In the genomic region with DNA sequence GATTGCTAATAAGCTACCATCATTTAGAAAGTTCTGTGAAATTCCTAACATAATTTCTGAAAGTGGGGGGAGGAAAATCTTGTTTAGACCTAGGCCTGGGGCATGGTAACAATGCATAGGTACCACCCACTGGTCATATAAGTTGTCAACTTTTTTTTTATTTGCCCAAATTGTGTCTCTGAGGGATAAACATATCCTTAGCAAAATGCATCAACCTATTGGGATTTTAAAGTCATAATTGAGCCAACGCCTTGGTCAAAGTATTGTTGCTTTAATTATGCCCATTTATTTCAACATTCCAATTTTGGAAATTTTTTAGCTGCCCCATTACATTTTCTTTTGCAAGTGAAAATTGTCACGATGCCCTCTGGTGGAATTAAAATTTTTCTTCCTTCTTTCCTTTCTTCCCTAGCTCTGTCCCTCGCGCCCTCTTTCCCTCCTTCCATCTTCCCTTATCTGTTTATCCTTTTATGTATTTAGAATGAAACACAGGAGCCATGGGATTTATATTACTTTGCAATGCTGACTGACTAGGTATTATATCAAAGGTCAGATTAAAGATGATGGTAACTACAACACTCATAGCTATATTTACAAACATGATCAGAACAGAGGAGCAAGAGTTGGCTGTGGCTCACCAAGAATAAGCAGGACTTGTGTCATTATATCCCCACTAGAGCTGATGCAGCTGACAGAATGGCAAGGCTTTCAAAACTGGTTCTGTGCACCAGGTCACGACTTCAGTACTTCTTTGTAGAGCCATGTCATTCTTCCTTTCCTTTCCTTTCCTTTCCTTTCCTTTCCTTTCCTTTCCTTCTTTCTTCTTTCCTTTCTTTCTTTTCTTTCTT, we compare ENCODE assay signal across 9 mouse cellular contexts.
DNase-seq lines count a peak whose midpoint lies in the region; ATAC-seq lines count a peak whose summit lies in the region.
"Had no signal": no experiment of that assay in that cellular context is flagged by ENCODE, and none has a peak within 500 bp of the region (broad histone marks: within the 10 kb centered on the region; RNA-seq: fewer than 3 reads in every experiment).

No protein-coding gene starts in this region.

- DNase-seq in forebrain, embryonic 14.5 days (ENCODE audit: low spot score) = peak; percentile 39
- peak; percentile 30 to 36 for DNase-seq in left cerebral cortex, postnatal 14 days (ENCODE audit: low spot score in 2 of 2)
- DNase-seq in left cerebral cortex, adult 9 months (ENCODE audit: low spot score in 2 of 2) = no peak
- DNase-seq in 416B (ENCODE audit: low read depth) (peak; percentile 65), adipocyte (ENCODE audit: low spot score) (peak; percentile 67)
- no peak for DNase-seq in frontal cortex, postnatal 14 days (ENCODE audit: low spot score in 2 of 2)
- DNase-seq in layer of hippocampus, adult 11-12 months (ENCODE audit: low spot score) = no peak

- H3K36me3 ChIP-seq in forebrain, embryonic 14.5 days (ENCODE audit: control insufficient read depth, insufficient read depth, low read length) = no peaks in the 10 kb centered on the region
- H3K36me3 ChIP-seq in forebrain, embryonic 15.5 days = no peaks in the 10 kb centered on the region

- ATAC-seq in forebrain, embryonic 14.5 days = no peak
- no peak for ATAC-seq in forebrain, embryonic 15.5 days (replicated peaks)

- H3K4me1 ChIP-seq in forebrain, embryonic 14.5 days (ENCODE audit: control insufficient read depth, insufficient read depth, low read length) = peaks cover 4% of the 10 kb centered on the region; the same call in 1 of the 2 replicates
- H3K4me1 ChIP-seq in forebrain, embryonic 15.5 days = peaks cover 15% of the 10 kb centered on the region

- intact Hi-C loops in left cerebral cortex, postnatal 14 days (cut with DNase I) = loop anchor here (2.0 kb wide), 4 partner anchors 141 to 511 kb away; a partner anchor contains a TSS

- H3K27me3 ChIP-seq in forebrain, embryonic 14.5 days (replicated peaks; ENCODE audit: control insufficient read depth, insufficient read depth, low read length) = no peaks in the 10 kb centered on the region
- H3K27me3 ChIP-seq in forebrain, embryonic 15.5 days = no peaks in the 10 kb centered on the region

- H3K9ac ChIP-seq in forebrain, embryonic 14.5 days (ENCODE audit: low read length) = no peak overlapping the region
- no peak overlapping the region for H3K9ac ChIP-seq in forebrain, embryonic 15.5 days (replicated peaks)

- H3K4me3 ChIP-seq in forebrain, embryonic 14.5 days (ENCODE audit: low read depth, low read length) = no peak overlapping the region
- H3K4me3 ChIP-seq in forebrain, embryonic 15.5 days = no peak overlapping the region
- H3K4me3 ChIP-seq: erythroblast, embryonic 14.5 days had no signal

- WGBS in forebrain, embryonic 14.5 days = 67% methylated on average over 5 of the region's 5 CpGs
- WGBS in forebrain, embryonic 15.5 days = 67% methylated on average over 5 of the region's 5 CpGs

- H3K9me3 ChIP-seq in forebrain, embryonic 14.5 days (replicated peaks; ENCODE audit: control insufficient read depth, low read length) = no peaks in the 10 kb centered on the region
- no peaks in the 10 kb centered on the region for H3K9me3 ChIP-seq in forebrain, embryonic 15.5 days

- H3K4me2 ChIP-seq in forebrain, embryonic 14.5 days (ENCODE audit: low read length) = no peak overlapping the region
- no peak overlapping the region for H3K4me2 ChIP-seq in forebrain, embryonic 15.5 days (replicated peaks)

- no peak overlapping the region for H3K27ac ChIP-seq in forebrain, embryonic 14.5 days (ENCODE audit: low read depth, low read length)
- H3K27ac ChIP-seq in forebrain, embryonic 15.5 days (replicated peaks) = no peak overlapping the region

Comparison
In these comparisons a context has a peak if more than half of its experiments do, and no peak if none do; other contexts are left out.
1. DNase-seq: peak in forebrain, embryonic 14.5 days (single experiment), left cerebral cortex, postnatal 14 days (2 of 2), 416B (single experiment) and adipocyte (single experiment); none in left cerebral cortex, adult 9 months (0 of 2), frontal cortex, postnatal 14 days (0 of 2) and layer of hippocampus, adult 11-12 months (single experiment).